Mouse (Mus musculus) adrenal gland, adult (tissue): Measurements from ENCODE around the gene Cd3e.

ENCODE experiments used
- DNase-seq, 2 experiments: peaks; one replicate each; pipeline ENCODE4 v3.0.0; 2022 to 2023; ENCODE audit warnings: low spot score in 1 of 2; ENCODE audit not compliant: inconsistent age in 2 of 2

Cd3e gene

GRCm38 (mm10) chr9:45022800-45023199 is 13.4 kb upstream of the Cd3e start:
- peak; percentile 46 to 85 for DNase-seq

- no peak for DNase-seq
Measured at GRCm38 (mm10) chr9:45018031-45018430, 8.6 kb upstream of the Cd3e start.

- no peak for DNase-seq
Measured at GRCm38 (mm10) chr9:45015841-45016240, 6.4 kb upstream of the Cd3e start.

GRCm38 (mm10) chr9:45014879-45015278 is 5.5 kb upstream of the Cd3e start:
- DNase-seq: no peak

- DNase-seq: no peak
Measured at GRCm38 (mm10) chr9:45011291-45011690, 1.9 kb upstream of the Cd3e start.

DNA sequence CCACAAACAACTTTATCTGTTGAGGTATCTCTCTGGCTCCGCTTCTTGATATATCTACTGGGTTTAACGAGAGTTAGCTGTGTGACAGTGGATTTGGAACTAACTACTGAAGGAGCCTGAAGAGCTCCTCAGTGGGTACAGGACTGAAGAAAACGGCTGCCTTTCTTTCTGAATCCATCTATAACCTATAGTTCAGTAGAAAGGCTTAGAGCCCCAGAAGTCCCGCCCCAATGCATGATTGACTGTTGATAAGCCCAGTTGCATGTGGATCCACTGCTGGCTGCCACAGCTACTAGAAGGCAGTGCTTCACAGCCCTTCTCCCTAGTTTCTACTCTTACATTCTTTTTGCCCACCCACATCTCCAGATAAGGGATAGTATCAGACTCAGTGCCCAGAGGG is 1.0 kb upstream of the Cd3e start:
- no peak for DNase-seq

DNA sequence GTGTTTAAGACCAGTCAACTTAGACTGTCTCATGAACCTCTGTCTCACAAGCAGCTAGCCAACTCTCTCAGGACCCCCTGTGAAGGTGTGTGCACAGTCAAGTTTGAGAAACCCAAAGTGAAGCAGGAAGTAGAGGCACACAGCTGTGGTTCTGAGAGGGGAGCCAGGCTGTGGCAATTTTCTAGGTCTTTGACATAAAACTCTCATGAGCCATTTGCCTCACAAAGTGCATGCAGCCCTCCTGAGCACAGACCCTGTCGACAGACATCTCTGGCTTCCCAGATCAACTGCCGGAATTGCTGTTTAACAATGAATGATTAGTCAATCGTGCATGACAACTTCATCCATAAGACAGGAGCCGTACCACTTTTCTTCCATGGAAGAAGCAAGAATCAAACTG is 1.1 kb downstream of the Cd3e start:
- no peak for DNase-seq

DNA sequence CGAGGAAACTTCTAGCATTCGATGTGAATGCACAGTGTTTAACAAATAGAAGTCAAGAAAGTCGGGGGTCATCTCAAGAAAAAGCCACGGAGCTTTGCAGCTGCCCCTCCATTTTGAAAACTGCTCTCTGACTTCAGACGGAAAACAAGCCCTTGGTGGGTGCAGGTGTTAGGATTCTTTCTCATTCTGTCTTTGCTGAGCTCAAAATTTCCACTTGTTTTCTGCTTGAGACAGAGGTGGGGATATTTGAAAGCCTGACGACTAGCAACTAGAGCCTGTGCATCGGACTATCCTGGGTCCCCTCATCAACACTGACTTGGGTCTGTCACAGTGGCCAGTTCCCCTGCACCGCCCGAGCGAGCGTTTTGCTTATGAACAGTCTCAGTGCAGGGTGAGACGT is 2.0 kb downstream of the Cd3e start:
- no peak for DNase-seq

- DNase-seq: no peak
Measured at GRCm38 (mm10) chr9:45000249-45000648, 9.2 kb downstream of the Cd3e start.

DNA sequence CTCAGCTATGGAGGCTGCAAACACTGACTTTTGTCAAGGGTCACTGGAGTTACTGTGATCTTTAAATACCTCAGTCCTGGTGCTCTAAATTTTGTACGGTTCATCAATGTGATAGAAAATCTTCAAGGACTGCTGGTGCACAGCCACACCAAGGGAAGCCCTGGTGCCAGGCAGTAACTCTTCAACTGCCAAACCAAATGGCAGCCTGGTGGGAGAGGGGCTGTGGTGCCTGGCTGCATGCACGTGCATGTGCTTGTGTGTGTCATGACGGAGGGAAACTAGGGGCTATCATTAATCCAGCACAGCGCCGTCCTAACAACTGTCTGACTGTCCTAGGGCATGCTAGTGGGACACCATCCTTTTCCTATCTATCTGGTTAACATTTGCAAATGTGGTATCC is 9.7 kb downstream of the Cd3e start:
- DNase-seq: no peak

- DNase-seq: peak in 1 of 2 experiments; percentile 22
Measured at GRCm38 (mm10) chr9:44999171-44999570, 10.3 kb downstream of the Cd3e start.

- no peak for DNase-seq
Measured at GRCm38 (mm10) chr9:44998138-44998537, 11.3 kb downstream of the Cd3e start.

- DNase-seq: no peak
Measured at GRCm38 (mm10) chr9:44996590-44996989, 12.8 kb downstream of the Cd3e start.

DNA sequence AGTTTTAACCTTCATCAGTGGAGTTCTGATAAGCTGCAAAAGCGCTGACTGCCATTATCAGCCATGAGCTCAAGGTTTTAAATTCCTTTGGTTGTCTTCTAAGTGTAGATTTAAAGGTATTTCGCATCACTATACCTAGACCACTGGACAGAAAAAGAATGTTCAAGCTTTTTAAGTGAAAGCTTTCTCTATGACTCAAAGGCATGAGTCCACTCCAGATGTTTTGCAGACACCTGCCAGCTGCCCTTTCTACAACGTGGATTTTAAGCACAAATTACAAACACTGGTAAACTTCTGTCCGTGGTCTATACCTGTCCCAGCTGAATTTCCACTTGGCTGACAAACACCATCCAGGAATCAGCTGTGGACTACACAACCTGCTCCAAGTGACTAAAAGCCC is 14.5 kb downstream of the Cd3e start:
- DNase-seq: no peak

- peak in 1 of 2 experiments; percentile 40 for DNase-seq
Measured at GRCm38 (mm10) chr9:44993268-44993667, 16.2 kb downstream of the Cd3e start.

DNA sequence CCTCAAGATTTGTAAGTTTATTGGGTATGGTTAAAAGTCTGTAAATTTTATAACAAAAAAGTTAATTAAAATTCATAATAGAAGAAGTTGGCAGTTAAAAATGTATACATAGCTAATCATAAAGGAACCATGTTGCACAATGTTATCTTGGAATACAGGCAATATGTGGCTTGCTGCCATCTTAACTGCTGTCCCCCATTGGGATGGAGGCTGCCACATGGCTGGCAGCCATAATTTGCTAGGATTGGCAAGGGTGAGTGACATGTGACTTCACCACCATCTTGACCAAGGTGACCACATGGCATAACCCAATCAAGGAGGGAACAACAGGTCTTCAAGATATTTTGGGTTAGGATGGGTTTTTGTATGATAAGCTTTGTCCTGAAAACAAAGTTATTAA is 17.2 kb downstream of the Cd3e start:
- DNase-seq: no peak

GRCm38 (mm10) chr9:44991821-44992220 is 17.6 kb downstream of the Cd3e start:
- no peak for DNase-seq

DNA sequence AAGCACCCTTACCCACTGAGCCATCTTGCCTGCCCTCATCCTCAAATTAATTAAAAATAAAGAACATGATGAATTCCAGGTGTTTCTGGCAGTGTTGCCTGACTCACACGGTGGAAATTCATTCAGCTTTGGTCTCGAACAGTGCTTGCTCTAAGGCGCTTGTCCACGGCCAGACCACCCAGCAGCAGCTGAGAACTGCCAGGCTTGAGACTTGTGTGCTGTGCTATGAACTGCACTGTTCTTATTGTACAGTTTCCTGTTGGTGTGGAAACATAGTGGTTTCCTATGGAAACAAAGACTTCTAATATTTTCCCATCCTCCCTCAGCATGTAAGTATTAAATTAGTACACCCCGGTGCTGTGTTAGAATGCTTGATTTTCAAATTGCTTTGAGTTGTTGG is 22.5 kb downstream of the Cd3e start:
- DNase-seq: no peak

GRCm38 (mm10) chr9:44986242-44986781 is 23.1 kb downstream of the Cd3e start:
- peak; percentile 23 to 29 for DNase-seq

DNA sequence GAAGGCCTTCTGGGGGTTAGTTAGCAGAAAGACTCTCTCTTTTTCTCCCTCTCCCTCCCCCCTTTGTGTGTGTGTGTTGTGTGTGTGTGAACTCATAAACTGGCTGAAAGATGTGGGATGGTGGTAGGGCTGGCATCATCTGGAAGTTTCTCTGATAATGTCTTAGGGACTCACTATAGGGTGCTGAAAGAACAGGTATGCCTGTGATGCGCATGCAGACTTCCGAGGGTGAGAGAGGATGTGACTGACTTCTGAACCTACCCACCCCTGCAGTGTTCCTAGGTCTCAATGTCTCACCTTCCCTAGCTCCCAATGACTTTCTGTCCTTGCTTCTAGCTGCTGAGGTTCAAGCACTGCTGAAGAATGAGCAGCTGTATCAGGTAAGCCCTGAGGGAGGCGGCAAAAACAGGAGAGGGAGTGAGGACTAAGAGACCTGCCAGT is 23.7 kb downstream of the Cd3e start:
- DNase-seq: no peak

DNA sequence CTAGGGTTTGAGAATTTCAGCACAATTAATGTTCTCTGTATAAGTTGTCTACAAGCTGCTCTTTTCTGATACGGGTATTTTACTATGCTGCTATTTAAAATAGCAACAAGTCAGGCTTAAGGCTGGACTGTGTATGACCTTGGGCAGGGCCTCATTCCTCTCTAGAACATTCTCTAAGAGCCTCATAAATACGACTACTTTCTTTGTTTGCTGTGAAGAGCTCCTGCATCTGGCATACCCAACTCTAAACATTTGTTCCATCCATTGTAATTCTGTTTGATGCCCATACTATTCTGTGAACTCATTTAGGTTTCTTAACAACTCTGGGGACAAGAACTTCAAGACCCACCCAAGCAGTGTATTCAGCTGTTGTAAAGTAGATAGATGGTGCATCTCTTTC is 26.4 kb downstream of the Cd3e start:
- DNase-seq: no peak

GRCm38 (mm10) chr9:44982531-44982930 is 26.9 kb downstream of the Cd3e start:
- DNase-seq: no peak

DNA sequence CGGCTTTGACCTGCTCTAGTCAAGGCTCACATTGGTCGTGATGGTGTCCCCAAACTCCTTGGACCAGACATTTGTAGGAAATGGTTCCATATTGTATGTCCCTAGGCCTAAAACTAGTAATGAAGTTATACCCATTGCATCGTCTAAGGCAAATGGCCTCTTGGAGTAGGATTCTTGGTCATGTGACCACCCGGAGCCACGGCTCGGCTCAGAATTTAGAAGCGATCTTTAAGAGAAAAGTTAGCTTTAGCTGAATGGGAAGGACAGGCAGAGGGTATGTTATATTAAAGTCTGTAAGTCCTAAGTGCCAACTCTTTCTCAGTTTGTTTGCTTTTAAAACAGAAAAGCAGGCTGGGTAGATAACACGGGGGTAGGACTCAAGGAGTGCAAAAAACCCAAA is 27.3 kb downstream of the Cd3e start:
- DNase-seq: no peak

GRCm38 (mm10) chr9:44981676-44982075 is 27.8 kb downstream of the Cd3e start, which contains the start of gene Cd3d:
Cd3d (plus strand) TSS chr9:44981786.
- DNase-seq: no peak
